Mouse (Mus musculus) right cerebral cortex, postnatal 4 days (tissue): ENCODE measurements around the gene Gpha2.

Source experiments
- DNase-seq: peaks from one replicate; pipeline ENCODE4 v3.0.0-alpha.2; 2022

Gpha2 gene

GRCm38 (mm10) chr19:6226135-6226534 lies at the start of gene Gpha2:
Gpha2 (plus strand) TSS chr19:6226380.
- DNase-seq, result no peak

GRCm38 (mm10) chr19:6178775-6179174 lies 47.4 kb upstream of the Gpha2 start:
- DNase-seq, result no peak

DNA sequence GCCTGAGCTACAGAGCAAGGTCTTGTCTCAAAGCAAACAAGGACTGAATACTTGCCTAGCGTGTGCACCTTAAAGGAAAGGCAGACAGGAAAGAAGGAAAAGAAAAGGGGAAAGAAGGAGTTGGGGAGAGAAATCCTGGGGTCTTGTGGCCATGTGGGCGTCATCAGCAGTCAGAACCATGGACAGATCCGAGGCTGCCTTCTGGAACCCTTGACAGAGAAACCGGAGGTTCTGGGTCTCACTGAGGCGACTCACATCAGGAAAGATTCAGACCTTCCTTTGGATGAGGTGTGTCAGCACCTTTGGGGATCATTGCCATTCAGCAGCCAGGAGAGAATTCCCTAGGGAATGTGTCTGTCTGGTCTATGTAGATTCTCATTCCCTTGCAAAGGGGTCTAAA lies 44.6 kb upstream of the Gpha2 start:
- no peak for DNase-seq

- DNase-seq, result no peak
These were observed 43.6 kb upstream of the Gpha2 start for GRCm38 (mm10) chr19:6182534-6182933.

DNA sequence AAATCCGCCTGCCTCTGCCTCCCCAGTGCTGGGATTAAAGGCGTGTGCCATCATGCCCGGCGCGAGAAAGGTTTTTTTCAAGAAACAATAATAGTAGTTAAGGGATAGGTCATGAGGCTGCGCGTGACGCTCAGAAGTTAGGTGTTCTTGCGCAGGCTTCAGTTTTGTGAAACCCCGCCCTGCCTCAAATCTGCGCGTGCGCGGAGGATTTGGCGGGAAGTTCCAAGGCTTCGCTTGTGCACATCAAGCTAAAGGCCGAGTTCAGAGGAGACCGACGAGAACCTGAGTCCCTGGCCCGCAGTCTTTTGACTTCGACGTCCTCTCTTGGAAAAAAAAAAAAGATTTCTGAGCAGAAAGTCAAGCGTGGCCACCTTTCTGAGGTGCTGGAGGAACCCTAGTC lies 42.0 kb upstream of the Gpha2 start, which contains the start of gene Majin:
Gene Majin (plus strand): TSS at position 258 of the 400 bp plus-strand sequence.
- no peak for DNase-seq

GRCm38 (mm10) chr19:6204265-6204664 lies 21.9 kb upstream of the Gpha2 start:
- no peak for DNase-seq

DNA sequence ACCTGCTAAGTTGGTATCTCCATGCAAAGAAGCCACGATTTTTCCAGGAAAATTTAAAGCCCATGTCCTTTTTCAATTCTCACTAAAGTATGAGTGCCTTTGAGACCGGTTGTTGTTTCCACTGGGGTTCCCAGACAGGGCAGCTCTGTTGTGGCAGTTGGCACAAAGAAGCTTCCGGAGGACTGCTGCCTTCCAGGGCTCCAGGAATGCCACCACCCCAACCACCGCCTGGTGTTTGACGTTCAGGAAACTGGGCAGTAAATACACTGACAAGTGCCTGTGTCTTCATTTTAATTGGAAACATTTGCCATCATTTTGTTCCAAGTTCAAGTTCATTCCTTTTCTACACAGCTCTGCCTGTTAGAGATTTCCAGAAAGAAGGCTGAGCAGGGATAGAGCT lies 19.5 kb upstream of the Gpha2 start:
- DNase-seq, result no peak

DNA sequence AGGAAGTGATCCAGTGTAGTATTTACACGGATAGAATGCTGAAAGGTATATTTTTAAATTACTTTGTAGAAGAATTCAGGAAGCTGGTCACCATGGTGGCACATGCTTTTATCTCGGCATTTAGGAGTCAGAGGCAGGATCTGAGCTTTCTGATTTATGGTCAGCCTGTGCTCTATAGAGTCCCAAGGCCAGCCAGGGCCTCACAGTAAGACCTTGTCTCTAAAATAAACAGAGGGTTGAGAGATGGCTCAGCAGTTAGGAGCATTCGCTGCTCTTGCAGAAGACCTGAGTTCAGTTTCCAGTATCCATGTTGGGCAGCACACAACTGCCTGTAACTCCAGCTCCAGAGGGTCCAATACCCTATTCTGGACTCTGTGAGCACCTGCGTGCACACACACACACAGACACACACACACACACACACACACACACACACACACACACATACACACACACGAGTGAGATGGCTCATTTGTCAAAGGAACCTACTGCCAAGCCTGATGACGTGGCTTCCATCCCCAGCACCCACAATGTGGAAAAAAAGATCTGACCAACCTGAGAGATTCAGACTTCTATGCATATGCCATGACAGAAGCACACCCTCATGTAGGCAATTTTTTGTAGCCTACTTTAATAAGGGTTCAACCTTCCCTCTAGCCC lies 10.0 kb upstream of the Gpha2 start:
- DNase-seq, result no peak

DNA sequence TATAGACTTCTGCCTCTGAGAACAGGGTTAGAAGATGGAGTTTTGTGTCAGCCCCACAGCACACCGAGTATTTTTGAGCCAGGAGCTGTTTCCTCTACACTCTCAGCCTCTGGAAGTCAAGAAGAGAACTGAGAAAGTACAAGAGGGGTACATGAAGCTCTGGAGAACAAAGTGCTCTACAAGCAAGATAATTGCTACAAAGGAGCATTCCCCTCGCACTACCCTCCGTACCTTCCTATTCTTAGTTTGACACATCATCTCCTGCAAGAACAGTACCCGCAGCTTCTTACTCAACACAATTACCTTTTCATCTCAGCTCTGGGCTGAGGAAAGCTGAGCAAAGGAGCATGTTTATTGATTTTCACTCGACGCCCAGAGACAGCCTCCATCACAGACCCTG lies 7.6 kb upstream of the Gpha2 start:
- DNase-seq, result no peak

- no peak for DNase-seq
These were observed 583 bp downstream of the Gpha2 start for GRCm38 (mm10) chr19:6226763-6227162.

GRCm38 (mm10) chr19:6227864-6228263 lies 1.7 kb downstream of the Gpha2 start:
- DNase-seq, result no peak

- DNase-seq, result no peak
These were observed 4.2 kb downstream of the Gpha2 start for GRCm38 (mm10) chr19:6230411-6230810.

DNA sequence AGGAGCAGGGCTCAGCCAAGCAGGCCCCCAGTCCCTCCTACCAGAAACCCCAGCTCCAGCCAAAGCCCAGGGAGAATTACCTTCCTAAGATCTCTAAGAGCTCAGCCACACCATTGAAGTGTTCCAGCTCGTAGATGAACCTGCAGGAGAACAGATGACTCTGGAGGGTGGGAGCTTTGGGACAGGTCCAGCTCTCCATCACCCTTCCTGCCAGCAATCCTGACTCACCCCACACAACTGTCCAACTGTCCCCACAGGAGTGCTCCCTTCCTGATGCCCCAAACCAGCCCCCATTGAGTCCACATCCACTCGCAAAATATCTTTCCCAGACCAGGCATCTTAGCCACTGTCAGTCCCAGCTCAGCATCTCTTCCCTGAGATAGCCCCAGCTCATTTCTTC lies 4.9 kb downstream of the Gpha2 start:
- DNase-seq, result no peak

DNA sequence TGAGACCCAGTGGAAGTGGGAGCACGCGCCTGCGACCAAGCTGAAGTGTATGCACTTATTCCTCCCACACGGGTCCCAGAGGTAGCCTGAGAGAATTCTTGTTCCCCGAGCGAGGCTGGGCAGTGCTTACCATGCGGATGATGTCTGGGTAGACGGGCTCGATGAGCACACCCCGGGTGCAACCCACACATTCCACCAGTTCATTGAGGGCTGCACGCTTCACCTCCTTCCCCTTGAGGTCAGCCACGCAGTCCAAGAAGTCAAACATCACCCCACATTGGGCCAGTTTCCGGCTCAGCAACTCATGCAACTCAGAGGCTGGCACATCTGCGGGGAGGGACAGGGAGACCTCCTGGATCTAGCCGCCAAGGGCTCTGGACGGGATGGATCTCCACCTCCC lies 7.5 kb downstream of the Gpha2 start:
- DNase-seq, result no peak

- no peak for DNase-seq
These were observed 8.3 kb downstream of the Gpha2 start for GRCm38 (mm10) chr19:6234337-6235083.

- DNase-seq, result peak; percentile 96
These were observed 9.2 kb downstream of the Gpha2 start, which contains the start of gene Ppp2r5b for GRCm38 (mm10) chr19:6235084-6236052. Ppp2r5b (minus strand) TSS chr19:6235872.

DNA sequence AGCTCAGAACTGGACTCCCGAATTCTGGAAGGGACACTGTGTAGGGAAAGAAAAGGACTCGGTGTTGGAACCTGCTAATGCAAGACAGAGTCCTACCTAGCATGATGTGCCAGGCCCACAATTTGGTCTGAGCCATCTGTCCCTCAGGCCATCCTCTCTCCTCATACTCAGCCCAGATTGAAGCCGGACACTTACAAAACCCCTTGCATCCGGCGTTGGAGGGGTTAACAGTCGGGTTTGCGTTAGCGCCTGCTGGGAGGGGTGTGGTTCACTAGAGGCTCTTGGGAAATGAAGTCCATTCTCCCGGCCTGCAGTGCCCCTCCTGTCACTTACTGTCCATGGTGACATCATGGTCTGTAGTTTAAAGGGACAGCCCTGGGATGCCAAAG lies 9.9 kb downstream of the Gpha2 start:
- DNase-seq, result peak; percentile 84

DNA sequence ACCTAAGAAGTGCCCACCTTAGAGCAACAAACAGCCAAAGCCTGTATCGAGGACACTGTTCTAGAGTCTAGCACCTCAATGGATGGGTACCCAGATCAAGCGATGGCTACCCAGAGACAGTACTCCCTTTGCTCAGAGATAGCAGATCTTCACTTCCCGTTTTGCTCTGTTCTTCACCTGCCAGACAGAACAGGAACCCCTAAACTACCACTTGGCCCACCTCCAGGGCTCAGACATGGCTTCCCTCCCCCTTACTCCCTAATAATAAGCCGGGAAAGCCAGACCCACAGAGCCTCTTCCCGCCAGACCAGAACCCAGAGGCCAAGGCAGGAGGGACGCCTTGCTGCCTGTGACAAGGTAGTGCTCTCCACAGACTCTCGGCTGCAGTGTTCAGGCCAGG lies 10.7 kb downstream of the Gpha2 start:
- DNase-seq, result no peak

GRCm38 (mm10) chr19:6238740-6239139 lies 12.6 kb downstream of the Gpha2 start:
- no peak for DNase-seq

GRCm38 (mm10) chr19:6240136-6240535 lies 14.0 kb downstream of the Gpha2 start:
- no peak for DNase-seq

DNA sequence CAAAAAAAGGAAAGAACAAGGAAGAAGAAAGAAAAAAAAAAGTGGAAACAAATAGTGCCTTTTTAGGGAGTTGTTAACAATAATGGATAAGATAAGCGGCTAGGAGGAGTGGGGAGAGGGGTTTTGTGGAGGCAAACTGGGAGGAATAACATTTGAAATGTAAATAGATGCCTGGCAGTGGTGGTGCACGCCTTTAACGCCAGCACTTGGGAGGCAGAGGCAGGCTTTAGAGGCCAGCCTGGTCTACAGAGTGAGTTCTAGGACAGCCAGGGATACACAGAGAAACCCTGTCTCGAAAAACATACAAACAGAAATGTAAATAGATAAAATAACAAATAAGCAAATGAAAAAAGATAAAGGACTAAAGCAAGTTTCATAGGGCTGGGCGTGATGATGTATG lies 14.5 kb downstream of the Gpha2 start:
- no peak for DNase-seq

GRCm38 (mm10) chr19:6241274-6242107 lies 15.3 kb downstream of the Gpha2 start, which contains the start of gene Atg2a:
Atg2a (plus strand) TSS chr19:6241668.
- peak; percentile 96 for DNase-seq
